Mouse (Mus musculus): ENCODE results near the gene Med12.
"Not testable (repeated sequence)": the region's sequence is repeated elsewhere in the genome, so short reads cannot be mapped to it uniquely, and the experiment has no call there.

Gene Med12

DNA sequence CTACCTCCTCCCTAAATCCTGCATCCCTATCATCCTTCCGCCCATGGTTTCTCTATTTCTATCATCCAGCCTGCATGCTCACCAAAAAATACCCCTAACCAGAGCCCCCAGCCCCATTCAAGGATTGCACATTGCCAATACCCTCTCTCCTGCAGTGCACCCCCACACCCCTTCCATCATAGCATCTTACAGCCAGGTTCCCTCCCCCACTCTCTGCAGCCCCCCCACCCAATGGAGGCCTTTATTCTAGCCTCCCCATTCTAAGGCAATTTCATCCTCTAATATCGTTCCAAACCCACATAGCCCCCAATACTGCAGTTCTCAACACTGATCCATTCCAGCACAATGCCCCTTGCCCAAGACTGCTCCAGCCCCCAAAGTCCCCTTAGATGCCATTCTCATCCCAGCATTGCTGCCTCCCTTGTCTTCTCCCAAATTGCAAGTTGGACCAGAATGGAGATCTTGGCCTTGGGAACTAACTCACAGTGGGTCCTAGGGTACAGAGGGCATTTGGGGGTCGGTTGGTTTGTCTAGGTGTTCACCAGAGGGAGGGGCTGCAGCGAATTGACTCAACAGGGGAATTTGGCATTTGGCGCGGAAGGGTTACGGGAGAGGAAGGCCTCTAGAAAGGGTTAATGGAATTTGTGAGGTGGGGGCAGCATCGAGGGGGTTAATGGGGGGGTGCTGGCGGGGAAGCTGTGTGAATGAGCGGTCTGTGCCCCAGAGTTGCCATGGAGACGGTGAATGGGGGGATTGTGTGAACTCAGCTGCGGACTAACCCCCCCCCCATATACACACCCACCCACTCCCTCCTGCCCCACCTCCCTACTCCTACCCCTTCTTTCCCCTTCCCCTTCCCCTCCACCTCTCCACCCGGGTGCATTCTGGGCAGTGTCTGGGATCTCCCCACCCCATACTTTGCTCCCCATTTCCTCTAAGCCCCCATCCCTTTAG lies 25.9 kb downstream of the Med12 start:
- DNase-seq (ENCODE audit: low spot score in 2 of 2) = no peak

DNA sequence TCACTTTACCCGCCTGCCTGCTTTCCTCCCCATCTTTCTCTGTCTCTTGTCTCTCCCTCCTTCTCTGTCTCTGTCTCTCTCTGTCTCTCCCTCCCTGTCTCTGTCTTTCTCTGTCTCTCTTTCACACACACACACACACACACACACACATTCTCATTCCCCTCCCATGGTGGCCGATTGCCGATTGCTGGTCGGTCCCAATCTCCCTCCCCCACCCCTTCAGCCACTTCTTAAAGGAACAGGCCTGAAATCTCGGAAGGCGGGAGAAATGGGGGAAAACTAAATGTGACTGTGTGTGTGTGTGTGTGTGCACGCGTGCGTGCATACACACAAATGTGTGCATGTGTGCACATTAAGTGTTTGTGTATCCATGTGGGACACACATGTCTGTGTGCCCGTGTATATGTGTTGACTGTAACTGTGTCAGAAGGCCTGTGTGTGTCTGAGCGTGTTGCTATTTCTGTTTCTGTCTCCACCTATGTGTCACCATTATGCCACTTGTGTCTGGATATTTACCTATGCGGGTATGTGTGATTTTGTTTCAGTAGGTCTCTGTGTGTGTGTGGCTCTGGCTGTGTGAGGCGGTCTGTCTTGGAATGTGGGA lies 26.7 kb downstream of the Med12 start:
- no peak for DNase-seq (ENCODE audit: low spot score in 2 of 2)

GRCm38 (mm10) chrX:101301654-101302053 lies 27.8 kb downstream of the Med12 start:
- DNase-seq (ENCODE audit: low spot score in 2 of 2) = no peak

DNA sequence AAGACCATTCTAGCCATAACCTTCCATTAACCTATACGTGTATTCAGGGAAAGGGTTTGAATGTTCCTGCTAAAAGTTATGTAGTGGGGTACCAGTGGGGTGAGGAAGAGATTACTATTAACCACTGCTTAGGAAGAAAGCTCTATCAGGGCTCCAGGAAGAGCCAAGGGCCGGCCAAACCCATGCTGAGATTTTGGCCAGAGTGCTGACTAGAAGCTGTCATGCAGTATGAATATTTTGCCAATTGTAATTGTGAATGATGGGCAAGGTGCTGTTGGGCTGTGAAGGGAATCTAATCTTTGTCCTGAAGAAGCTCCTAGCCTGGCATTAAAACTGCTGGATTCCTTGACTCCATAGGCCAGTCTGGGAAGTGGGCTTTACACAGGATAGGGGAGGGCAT lies 30.8 kb downstream of the Med12 start:
- DNase-seq (ENCODE audit: low spot score in 2 of 2) = no peak

- no peak for DNase-seq (ENCODE audit: low spot score in 2 of 2)
These were observed 35.5 kb downstream of the Med12 start for GRCm38 (mm10) chrX:101309299-101309698.

- DNase-seq (ENCODE audit: low spot score in 2 of 2) = no peak
These were observed 40.0 kb downstream of the Med12 start for GRCm38 (mm10) chrX:101313625-101314359.

- DNase-seq (ENCODE audit: low spot score in 2 of 2) = no peak
These were observed 45.9 kb downstream of the Med12 start for GRCm38 (mm10) chrX:101319775-101320174.

DNA sequence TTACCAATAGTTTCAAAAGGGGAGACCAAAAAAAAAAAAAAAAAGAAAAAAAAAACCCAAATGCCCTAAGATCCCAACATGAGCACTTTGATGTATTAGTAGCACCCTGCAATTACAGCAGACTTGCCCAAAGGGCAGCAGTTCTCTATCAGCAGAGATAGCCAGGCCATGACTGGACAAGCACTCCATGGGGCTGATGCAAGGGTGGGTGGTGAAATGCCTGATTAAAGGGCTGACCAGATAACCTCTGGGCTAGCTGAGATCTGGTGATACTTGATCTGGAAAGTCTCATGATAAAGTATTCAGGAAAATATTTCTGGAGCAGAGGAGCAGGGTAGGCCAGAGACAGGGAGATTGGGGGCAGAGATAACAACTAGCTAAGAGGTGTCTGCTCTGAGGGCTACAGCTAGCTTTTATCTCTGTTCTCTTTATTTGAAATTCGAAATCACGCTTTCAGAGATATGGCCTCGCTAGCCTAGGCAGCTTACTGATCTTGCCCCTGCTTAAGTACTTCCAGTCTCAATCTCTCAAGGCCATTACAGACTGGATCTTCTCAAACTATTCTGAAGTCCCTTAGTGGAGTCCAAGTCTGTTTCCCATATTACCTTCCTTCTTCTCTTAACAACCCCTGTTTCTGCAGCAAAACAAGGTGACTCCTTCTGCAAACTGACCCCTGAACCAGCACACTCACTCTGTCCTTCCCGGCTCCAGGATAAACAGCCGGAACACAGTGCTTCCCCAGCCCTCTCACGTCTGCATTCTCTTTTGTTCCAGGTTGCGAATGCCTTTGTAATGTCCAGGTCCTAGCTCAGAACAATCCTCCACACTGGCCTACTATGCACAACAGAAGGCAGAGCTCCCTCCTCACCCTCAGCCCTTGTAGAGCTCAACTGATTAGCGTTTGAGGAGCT lies 52.4 kb downstream of the Med12 start:
- DNase-seq (ENCODE audit: low spot score in 2 of 2) = no peak

DNA sequence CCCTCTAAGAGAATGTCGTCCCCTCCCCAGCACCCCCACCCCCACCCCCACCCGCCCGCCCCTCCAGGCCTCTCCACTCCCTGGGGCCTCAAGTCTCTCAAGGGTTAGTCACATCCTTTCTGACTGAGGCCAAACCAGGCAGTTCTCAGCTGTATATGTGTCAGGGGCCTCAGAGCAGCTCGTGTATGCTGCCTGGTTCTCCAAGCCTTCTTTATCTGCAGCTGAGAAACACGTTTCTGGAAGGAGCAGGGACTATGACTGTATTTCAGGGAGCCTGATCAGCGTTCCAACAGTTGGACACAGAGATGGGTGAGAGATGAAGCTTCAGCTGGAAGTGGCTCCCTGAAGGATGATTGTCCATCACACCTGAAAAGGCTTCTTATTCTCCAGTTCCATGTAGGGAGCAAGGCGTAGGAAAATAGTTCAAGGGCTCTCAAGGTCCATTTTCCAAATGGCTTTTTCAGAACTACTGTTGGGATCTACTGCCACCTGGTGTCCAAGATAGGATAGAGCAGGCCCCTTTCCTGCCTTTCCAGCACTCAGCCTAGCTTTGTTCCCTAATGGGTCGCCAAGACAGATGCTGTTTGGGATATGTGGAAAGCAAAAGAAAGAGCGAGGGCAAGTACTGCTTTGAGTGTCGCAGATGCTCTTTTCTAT lies 55.7 kb downstream of the Med12 start:
- DNase-seq (ENCODE audit: low spot score in 2 of 2) = peak; percentile 16 to 59

DNA sequence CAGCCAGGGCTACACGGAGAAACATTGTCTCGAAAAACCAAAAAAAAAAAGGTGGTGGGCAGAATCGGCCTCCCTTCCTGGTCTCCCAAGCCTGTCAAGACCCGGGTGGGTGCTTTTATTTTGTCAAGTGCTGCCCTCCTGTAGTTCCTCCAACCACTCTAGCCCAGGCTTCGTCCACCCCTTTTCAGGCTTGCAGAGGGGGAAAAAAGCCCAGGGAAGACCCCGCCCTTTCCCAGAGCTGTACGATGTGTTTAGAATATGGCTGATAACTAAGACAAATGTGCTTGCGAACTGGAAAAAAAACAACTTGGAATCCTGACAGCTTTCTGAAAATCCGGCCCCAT lies 58.2 kb downstream of the Med12 start:
- no peak for DNase-seq (ENCODE audit: low spot score in 2 of 2)

DNA sequence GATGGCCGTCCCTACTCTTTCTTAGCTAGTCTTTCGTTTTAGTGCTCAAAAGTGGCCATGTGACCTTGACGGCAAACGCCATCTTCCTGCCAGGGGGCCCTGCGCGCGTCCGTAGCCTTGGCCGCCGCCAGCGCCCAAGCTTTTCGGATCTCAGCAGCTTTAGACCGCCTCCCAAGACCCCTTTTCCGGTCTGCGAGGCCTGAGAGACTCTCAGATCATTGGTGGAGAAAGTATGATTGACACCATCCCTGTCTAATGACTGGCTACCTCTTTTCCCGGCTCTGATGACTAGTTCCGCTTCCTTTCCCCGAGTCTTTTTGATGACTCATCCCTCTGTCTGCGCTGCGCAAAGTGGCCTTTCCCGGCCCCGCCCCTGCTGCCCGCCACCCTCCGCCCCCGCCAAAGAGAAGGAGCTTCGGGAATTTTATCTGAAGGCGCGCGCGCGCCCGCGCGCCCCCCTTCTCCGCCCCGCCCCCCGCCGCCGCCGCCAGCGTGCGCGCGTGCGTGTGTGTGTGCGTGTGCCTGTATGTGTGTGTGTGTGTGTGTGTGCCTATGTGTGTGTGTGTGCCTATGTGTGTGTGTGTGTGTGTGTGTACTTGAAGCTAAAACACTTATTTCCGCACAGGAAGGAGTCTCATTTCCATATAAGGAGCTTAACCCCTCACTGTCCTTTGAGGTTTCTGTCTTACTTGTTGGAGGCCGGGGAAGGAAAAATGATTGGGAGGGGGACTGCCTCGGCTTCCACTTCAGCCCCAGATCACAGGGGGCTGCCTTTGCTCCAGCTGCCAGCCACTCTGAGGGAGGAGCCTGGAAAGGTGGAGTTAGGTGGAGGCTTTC lies 58.8 kb downstream of the Med12 start:
- DNase-seq (ENCODE audit: low spot score in 2 of 2) = peak; percentile 92 to 96

GRCm38 (mm10) chrX:101334606-101335005 lies 60.8 kb downstream of the Med12 start:
- DNase-seq (ENCODE audit: low spot score in 2 of 2) = no peak

GRCm38 (mm10) chrX:101338666-101339065 lies 64.8 kb downstream of the Med12 start:
- DNase-seq (ENCODE audit: low spot score in 2 of 2) = no peak

DNA sequence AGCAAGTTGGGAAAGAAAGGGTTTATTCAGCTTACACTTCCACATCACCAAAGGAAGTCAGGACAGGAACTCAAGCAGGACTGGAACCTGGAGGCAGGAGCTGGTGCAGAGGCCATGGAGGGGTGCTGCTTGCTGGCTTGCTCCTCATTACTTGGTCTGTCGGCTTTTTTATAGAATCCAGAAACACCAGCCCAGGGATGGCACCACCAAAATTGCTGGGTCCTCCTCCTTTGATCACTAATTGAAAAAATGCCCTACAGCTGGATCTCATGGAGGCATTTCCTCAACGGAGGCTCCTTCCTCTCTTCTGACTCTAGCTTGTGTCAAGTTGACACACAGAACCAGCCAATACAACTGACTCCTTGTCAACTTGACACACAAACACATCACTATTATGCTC lies 69.0 kb downstream of the Med12 start:
- not testable (repeated sequence) for DNase-seq (ENCODE audit: low spot score in 2 of 2)

DNA sequence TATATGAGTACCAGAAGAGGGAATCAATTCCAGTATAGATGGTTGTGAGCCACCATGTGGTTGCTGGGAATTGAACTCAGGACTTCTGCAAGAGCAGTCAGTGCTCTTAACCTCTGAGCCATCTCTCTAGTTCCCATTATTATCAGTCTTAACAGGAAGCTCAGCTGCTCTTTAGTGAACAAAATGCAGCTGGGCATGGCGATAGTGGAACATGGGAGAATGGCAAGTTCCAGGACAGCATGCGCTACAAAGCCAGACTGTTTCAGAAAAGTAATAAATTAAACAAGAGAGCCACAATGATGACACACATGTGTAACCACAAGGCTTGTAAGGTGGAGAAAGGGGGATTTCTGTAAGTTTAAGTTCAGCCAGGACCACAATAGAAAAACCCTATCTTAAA lies 71.6 kb downstream of the Med12 start:
- DNase-seq (ENCODE audit: low spot score in 2 of 2) = no peak

DNA sequence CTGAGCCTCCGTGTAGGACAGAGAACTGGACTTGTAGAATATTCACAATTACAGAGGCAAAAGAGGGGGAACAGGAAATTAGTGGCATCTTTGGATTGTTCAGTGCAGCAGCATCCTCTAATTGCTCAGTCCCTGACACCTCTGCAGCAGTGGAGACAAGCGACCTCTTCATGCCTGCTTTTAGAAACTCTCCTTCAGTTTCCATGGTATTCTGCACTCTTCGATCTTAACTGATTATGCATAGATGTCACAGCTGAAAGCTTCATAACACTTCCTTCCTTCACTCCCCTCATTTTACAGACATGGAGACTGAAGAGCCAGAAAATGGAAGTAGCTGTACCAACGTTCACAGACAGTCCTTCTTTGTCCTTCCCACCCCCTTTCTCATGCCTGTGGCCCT lies 72.6 kb downstream of the Med12 start:
- no peak for DNase-seq (ENCODE audit: low spot score in 2 of 2)
